Mouse (Mus musculus): ENCODE measurements around the gene Gm5849.
"Not testable (repeated sequence)": the region's sequence is repeated elsewhere in the genome, so short reads cannot be mapped to it uniquely, and the experiment has no call there.

Gm5849 gene

GRCm38 (mm10) chr3:90777776-90778175 is at the start of gene Gm5849:
Gene Gm5849 (minus strand): TSS chr3:90777876.
- not testable (repeated sequence) for DNase-seq (ENCODE audit: low spot score)

- no peak for DNase-seq (ENCODE audit: low spot score)
Observed at GRCm38 (mm10) chr3:90749658-90750057, 28.0 kb downstream of the Gm5849 start.

GRCm38 (mm10) chr3:90726606-90727005 is 51.1 kb downstream of the Gm5849 start, which contains the start of gene Pglyrp4:
Gene Pglyrp4 (plus strand): TSS chr3:90726906.
- DNase-seq (ENCODE audit: low spot score), result no peak

Measured in testis, postnatal 10 days (tissue).